Mouse (Mus musculus) cerebellum, adult 2 months (tissue): ENCODE results near the gene Slfn14. TPM values are rescaled to one million over a fixed set of nuclear protein-coding genes. Genes with fewer than 3 reads are reported as not detected.
"Not testable (repeated sequence)": the region's sequence is repeated elsewhere in the genome, so short reads cannot be mapped to it uniquely, and the experiment has no call there.

Experiments
- DNase-seq, 2 experiments: peaks; one replicate each; pipeline ENCODE4 v3.0.0; 2021
- H3K27ac ChIP-seq: fragments of 200-500 bp; 2 replicates; pipeline ENCODE4 v1.5.1; 2012; ENCODE audit warnings: low read length, control low read depth, inconsistent platforms; ENCODE audit not compliant: insufficient read depth
- H3K27me3 ChIP-seq: fragments of 200-500 bp; 2 replicates; pipeline ENCODE4 v1.6.1; 2012; ENCODE audit warnings: inconsistent platforms, mild to moderate bottlenecking, low read length, moderate library complexity; ENCODE audit not compliant: control insufficient read depth, insufficient read depth
- H3K4me1 ChIP-seq: fragments of 200-500 bp; 2 replicates; pipeline ENCODE4 v1.6.1; 2011; ENCODE audit warnings: low read length; ENCODE audit not compliant: control insufficient read depth, insufficient read depth
- H3K4me3 ChIP-seq: fragments of 200-500 bp; replicated peaks from 2 replicates; pipeline ENCODE3; 2011; ENCODE audit warnings: mild to moderate bottlenecking, low read depth, low read length, control low read depth; ENCODE audit not compliant: insufficient read depth
- CTCF ChIP-seq: fragments of 200-500 bp; IDR thresholded peaks from 2 replicates; pipeline ENCODE4 v1.5.1; 2011; ENCODE audit warnings: low read depth, mild to moderate bottlenecking, control low read depth, low read length, moderate library complexity, borderline replicate concordance; ENCODE audit not compliant: insufficient read depth
- POLR2A ChIP-seq: fragments of 200-500 bp; IDR thresholded peaks from 2 replicates; pipeline ENCODE4 v1.6.1; 2011; ENCODE audit warnings: low read length, control low read depth, borderline replicate concordance; ENCODE audit not compliant: insufficient read depth
- WGBS: fragments of 180-500 bp; shearing (Covaris S2); methylation state at CpG from one replicate; pipeline ENCODE4 v1.1.7; 2018; 5-methylcytosine and 5-hydroxymethylcytosine counted together
- polyA plus RNA-seq: library from polyadenylated mRNA; depleted of rRNA; stranded (reverse); fragments of >200 nt; gene quantifications from 2 replicates; pipeline ENCODE4 v1.2.3, GENCODE M21; 2012; rRNA removed

Gene Slfn14
- polyA plus RNA-seq, result 0.03 TPM in 1 of 2 replicates, not detected in the other

- DNase-seq, result no peak
- WGBS, result 74% methylated on average over 1 of the region's 1 CpGs
- Histone ChIP-seq H3K27me3 (no peaks in the 10 kb centered on the region), H3K4me3 (no peak within 1 kb of the TSS), H3K27ac (no peak within 1 kb of the TSS), H3K4me1 (no peaks in the 10 kb centered on the region)
- TF ChIP-seq CTCF, result no peak
- TF ChIP-seq POLR2A, result no peak
Observed at GRCm38 (mm10) chr11:83286566-83286965, at the start of gene Slfn14. TSS of gene Slfn14 (minus strand) at chr11:83286726.

DNA sequence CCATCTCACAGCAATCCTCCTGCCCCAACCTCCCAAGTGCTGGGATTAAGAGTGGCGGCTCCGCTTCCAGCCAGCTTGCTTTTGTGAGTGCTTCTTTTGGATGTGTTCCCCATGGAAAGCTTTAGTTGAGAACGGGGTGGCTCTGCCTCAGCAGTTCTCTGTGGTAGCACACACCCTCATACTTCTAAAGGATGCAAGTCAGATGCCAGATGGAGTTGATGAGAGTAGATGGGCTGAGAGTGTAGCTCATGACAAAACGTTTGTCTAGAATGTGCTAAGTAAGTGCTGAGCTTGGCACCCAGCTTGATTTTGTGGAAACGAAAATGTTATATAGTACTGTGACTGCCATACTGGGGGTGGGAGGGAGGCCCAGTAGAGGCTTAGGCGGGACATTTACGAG, 49.3 kb upstream of the Slfn14 start:
- TF ChIP-seq POLR2A (no peak), CTCF (no peak)
- Histone ChIP-seq H3K4me1 (no peaks in the 10 kb centered on the region), H3K27me3 (no peaks in the 10 kb centered on the region), H3K4me3 (no peak overlapping the region), H3K27ac (no peak overlapping the region)
- 86% methylated on average over 7 of the region's 7 CpGs for WGBS
- DNase-seq, result no peak

- 61% methylated on average over 3 of the region's 3 CpGs for WGBS
- TF ChIP-seq CTCF, result 0 out of 2 replicates have a peak, but pooled peaks have one; percentile 12
- no peak for TF ChIP-seq POLR2A
- no peak overlapping the region for H3K27ac ChIP-seq
- H3K4me3 ChIP-seq, result no peak overlapping the region
- H3K4me1 ChIP-seq, result no peaks in the 10 kb centered on the region
- H3K27me3 ChIP-seq, result no peaks in the 10 kb centered on the region
- peak; percentile 40 to 52 for DNase-seq
Observed at GRCm38 (mm10) chr11:83327427-83327826, 40.9 kb upstream of the Slfn14 start.

DNA sequence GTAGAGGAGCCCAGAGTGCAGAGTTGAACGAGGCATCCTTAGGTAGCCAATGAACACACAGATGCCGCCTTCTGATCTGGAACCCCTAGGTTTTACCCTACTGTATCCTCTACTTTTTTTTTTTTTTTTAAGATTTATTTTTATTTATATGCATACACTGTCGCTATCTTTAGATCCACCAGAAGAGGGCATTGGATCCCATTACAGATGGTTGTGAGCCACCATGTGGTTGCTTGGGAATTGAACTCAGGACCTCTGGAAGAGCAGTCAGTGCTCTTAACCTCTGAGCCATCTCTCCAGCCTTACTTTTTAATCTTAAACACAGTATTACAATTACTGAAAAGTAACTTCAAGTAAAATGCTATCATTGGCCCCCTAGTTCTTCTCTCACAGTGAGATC, 40.2 kb upstream of the Slfn14 start:
- not testable (repeated sequence) for H3K4me3 ChIP-seq, H3K27me3 ChIP-seq, H3K27ac ChIP-seq, DNase-seq, H3K4me1 ChIP-seq
- 86% methylated on average over 3 of the region's 3 CpGs for WGBS

GRCm38 (mm10) chr11:83319048-83319447, 32.5 kb upstream of the Slfn14 start:
- TF ChIP-seq POLR2A (no peak), CTCF (no peak)
- 0 out of 2 replicates have a peak, but pooled peaks cover 3% of the 10 kb centered on the region for H3K4me1 ChIP-seq
- DNase-seq, result no peak
- H3K4me3 ChIP-seq, result no peak overlapping the region
- 91% methylated on average over 4 of the region's 4 CpGs for WGBS
- no peak overlapping the region for H3K27ac ChIP-seq
- no peaks in the 10 kb centered on the region for H3K27me3 ChIP-seq

DNA sequence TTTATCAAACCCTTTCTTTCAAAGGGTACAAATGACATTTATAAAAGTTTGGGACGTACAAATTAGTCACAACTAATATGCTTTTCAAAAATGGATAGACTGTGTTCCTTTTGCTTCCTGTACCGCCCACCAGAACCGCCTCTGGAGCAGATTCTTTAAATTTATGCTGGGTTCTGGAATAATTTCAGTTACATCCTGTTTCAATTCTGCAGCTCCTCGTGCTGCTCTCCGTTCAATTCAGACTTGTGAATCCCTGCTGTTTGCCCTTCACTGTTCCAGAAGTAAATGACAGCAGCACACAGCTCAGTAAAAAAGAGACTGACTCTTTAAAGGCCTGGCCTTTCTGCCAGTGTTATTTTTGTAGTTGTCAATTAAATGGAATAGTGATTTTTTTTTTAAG, 25.9 kb upstream of the Slfn14 start:
- 37% methylated on average over 5 of the region's 5 CpGs for WGBS
- no peak for DNase-seq
- Histone ChIP-seq H3K4me3 (no peak overlapping the region), H3K27ac (no peak overlapping the region), H3K4me1 (0 out of 2 replicates have a peak, but pooled peaks cover 5% of the 10 kb centered on the region), H3K27me3 (no peaks in the 10 kb centered on the region)
- TF ChIP-seq CTCF (no peak), POLR2A (no peak)

DNA sequence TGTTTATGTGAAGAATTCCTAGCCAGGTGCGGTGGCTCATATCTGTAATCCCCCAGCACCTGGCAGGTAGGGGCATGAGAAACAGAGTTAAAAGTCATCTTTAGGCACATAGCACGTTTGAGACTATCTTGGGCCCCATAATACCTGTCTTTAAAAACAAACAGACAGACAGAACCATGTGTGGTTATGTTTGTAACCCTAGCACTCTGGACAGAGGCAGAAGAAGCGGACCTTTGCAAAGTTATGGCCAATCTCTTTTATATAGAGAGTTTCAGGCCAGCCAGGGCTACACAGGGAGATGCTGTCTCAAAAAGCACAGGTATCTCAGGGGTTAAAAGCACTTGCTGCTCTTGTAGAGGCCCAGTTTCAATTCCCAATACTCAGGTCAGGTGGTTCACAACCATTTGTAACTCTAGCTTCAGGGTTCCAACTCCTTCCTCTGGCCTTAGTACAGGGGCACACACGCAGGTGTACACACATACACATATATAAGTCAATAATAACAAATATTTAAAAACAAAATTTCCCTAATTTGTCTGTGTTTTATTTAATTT, 20.3 kb upstream of the Slfn14 start:
- Histone ChIP-seq H3K27ac (no peak overlapping the region), H3K4me1 (peaks cover 2% of the 10 kb centered on the region; the same call in 1 of the 2 replicates), H3K4me3 (no peak overlapping the region), H3K27me3 (no peaks in the 10 kb centered on the region)
- no peak for TF ChIP-seq CTCF
- no peak for TF ChIP-seq POLR2A
- 82% methylated on average over 4 of the region's 4 CpGs for WGBS
- no peak for DNase-seq

GRCm38 (mm10) chr11:83304485-83304884, 18.0 kb upstream of the Slfn14 start:
- no peak overlapping the region for H3K4me3 ChIP-seq
- TF ChIP-seq POLR2A (no peak), CTCF (no peak)

More at GRCm38 (mm10) chr11:83304485-83304884, 18.0 kb upstream of the Slfn14 start:
- peaks cover 2% of the 10 kb centered on the region; the same call in 1 of the 2 replicates for H3K4me1 ChIP-seq
- no peaks in the 10 kb centered on the region for H3K27me3 ChIP-seq
- H3K27ac ChIP-seq, result no peak overlapping the region
- no peak for DNase-seq
- 94% methylated on average over 2 of the region's 2 CpGs for WGBS
